Mouse (Mus musculus): ENCODE measurements around the gene Rpa1.
"Not testable (repeated sequence)": the region's sequence is repeated elsewhere in the genome, so short reads cannot be mapped to it uniquely, and the experiment has no call there.

Rpa1 gene

DNA sequence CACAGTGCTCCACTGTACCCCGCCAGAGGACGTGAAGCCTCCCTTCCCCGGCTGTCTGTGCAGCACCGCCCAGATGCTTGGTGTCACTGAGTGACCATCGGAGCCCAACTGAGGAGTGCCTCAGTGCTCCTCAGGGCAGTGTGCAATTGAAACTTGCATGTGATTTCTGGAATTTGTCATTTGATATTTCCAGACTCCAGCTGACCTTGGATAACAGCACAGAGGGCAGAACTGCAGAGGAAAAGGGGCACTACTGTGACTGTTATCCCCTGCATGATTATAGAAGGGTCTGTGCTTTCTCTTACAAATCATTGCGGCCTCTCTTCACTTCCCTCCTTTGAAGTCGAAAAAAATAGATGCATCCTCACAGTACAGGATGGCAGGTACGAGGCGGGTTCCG lies 60.2 kb downstream of the Rpa1 start:
- no peak for DNase-seq (ENCODE audit: low spot score in 2 of 2)

DNA sequence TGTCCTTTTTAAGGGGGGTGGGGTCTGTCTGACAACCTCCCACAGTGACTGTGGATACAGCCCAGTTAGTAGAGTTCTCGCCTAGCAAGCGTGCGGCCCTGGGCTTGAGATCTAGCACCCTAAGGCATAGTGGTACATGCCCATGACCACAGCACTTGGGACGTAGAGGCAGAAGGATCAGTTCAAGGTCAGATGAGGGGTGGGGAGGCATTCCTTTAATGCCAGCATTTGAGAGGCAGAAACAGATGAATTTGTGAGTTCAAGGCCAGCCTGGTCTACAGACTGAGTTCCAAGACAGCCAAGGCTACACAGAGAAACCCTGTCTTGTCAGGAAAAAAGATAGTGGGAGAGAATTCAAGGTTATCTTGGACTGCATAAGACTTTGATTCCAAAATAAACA lies 61.3 kb downstream of the Rpa1 start:
- DNase-seq (ENCODE audit: low spot score in 2 of 2): peak in 1 of 2 experiments; percentile 18

DNA sequence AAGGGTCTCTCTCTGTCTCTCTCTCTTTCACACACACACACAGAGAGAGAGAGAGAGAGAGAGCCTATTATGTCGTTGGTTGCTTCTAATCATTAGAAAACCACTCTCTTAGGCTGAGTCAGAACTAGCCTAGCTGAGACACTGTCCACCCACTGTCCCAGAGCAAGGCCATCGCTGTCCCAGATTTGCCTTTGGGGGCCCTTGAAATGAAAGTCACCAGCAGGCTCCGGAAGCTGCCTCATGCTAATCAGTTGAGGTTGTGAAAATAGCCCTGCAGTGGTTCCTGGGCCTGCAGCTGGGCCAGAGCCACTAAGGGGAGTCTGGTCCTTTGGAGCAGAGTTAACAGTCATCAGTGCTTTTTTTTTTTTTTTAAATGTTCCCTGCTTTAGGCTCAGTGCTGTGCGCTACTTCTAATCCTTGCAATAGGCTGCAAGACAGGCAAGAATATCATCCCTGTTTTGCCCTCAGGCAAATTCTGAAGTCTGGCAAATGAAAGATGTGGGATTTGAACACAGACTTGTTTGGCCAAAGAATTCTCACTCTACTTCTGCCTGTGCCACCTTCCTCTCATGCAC lies 62.1 kb downstream of the Rpa1 start:
- DNase-seq (ENCODE audit: low spot score in 2 of 2): peak in 1 of 2 experiments; percentile 24

DNA sequence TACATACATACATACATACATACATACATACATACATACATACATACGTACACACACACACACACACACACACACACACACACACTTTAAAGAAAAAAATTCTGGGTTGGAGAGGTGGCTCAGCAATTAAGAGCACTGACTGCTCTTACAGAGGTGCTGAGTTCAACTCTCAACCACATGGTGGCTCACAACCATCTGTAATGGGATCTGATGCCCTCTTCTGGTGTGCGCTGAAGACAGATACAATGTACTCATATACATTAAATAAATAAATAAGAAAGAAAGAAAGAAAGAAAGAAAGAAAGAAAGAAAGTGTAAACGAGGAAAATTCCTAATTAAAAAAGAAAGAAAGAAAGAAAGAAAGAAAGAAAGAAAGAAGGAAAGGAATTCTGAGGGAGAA lies 64.3 kb downstream of the Rpa1 start:
- not testable (repeated sequence) for DNase-seq (ENCODE audit: low spot score in 2 of 2)

DNA sequence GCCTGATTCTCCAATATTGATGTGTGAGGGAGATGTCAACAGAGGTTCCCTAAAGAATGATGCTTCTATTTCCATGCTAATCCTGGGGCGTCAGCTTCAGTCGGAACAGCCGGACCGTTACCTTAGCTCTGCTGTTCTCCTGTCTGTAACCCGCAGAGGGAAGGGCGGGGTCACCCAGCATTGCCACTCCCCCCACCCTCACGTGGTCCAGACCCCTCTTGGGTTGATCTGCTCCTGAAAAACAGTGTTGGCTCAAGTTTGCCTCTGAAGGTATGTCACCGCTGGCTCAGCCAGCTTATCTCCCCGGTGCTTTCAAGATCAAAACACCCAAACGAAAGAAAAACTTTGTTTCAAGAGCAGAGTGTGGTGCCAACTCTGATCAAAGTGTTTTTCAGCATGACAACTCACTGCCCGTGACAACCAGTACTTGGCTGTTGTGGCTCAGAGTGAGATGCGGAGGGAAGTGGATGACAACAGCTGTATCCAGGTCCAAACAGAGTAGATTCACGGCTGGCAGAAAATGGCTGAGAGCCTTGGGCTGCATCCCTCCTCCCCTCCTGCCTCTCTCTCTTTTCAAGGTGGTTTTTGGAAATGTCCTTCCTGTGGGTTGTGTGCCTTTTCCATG lies 65.5 kb downstream of the Rpa1 start:
- DNase-seq (ENCODE audit: low spot score in 2 of 2): no peak

DNA sequence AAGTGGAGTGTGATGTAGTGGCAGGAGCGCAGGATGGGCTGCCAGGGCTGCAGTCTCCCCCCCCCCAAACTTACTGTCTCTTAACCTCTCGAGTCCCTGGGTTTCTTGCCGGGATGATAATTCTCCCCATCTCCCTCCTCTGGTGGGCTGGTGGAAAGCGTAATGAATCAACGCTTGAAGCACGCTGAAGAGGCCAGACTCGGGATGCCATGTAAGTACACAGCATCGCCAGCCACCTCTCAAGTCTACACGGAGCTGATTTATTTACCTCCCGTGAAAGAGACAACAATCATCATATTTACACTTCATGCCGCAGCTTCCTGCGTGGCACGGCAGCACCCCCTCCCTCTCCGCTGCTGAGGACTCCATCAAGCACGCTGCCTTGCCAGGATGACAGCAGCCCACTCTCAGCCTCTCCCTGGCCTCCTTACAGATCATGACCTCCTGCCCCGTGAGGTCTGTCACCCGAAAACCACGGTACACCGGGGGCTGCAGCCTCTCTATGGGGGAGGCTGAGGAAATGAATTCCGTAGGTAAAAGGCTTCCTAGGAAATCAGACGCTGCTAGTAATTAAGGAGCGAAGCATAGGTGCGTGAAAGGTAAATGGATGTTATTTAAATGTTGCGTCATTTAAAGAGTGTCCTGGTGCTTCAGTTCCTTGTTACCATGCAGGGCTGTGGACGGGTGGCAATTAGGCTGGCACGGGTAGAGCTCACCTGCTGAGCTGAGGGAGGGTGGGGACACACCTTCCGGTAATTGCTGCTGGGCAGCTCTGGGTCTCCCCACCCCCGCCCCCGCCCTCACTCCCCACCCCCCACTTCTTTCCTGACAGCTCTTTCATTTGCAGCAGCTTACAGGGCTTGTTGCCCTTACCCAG lies 66.5 kb downstream of the Rpa1 start:
- no peak for DNase-seq (ENCODE audit: low spot score in 2 of 2)

DNA sequence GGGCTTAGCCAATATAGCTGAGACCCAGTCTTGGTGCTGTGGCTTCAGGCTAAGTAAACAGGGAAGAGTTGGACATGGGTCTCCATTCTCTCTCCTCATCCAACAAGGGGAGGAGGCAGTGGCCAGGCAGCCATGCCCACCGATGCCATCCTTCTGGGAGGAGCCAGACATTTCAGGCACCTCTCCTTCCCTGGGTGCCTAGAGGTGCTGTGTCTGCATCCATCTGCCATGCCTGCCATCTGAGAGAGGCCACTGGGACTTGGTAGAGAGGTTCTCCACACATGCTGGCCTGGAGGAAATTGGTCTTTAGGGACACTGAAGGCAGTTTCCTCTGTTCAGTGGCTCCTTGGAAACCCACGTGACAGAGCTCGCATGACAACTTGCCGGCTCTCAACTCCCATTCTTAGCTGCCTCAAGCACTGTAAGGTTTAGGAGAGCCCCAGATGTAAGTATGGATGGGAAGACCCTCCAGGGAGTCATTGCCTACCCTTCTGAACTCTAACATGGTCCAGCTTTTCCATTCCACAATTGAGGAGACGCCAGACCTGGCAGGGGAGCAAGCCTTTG lies 67.6 kb downstream of the Rpa1 start:
- DNase-seq (ENCODE audit: low spot score in 2 of 2): no peak

DNA sequence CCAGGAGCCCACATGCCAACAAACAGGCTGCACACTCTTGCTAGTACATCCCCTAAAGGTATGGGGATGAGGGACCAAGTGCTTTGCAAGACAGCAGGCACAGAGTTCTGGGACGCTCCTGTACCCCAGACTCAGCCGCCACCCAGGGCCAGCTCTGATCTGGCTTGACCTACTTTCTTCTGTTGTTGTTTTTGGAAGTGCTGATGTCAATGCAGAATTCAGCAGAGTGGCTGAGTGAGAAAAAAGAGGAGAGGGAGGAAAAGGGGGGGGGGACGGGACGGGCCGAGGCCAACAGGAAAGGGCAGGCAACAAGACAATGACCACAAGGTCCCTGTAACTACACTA lies 68.1 kb downstream of the Rpa1 start:
- no peak for DNase-seq (ENCODE audit: low spot score in 2 of 2)

DNA sequence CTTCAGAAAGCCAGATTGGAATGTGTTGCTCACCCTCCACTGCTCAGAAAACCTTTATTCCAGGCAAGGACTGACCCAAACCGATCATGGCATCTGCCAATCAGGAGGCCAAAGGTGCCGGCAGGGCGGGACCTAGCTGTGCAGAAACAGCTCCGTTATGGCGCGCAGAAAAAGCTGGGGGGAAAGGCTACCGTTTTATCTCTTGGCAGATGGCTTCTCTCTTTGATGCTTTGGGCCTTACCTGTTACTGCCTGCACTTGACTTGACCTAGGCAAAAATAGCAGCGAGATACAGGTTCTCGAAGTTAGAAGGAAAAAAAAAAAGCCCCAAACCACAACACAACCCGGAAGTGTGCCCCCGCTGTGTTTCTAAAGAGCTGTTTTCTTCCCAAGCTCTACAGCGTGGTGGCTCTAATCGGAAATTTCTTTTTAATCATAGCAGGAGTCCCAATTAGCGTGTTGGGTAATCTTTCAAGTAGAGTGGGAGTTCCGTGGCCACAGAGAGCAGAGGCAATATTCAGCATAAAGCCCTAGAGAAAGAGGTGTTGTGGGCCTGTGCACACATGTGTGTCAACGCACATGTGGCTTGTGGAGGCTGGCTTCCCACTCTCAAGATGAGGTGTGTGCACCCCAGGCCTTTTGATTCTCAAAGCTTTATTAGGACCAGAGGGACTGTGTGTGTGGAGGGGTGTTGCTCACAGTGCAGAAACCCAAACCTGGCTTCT lies 68.6 kb downstream of the Rpa1 start:
- DNase-seq (ENCODE audit: low spot score in 2 of 2): no peak

DNA sequence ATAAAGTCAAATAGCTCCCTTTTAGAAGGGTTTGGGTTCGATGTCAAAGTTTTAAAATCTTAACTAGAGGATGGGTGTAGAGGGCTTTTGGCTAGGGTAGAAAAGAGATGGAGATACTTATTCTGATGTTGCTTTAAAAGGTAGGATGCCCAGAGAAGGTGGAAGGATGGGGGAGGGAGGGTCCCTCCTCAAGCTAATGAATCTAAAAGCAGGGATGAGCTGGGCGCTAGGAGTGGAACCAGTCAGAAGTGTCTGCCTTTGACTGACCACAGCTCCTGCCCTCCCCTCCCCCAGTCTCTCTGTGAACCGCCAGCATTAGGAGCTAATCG lies 69.1 kb downstream of the Rpa1 start:
- no peak for DNase-seq (ENCODE audit: low spot score in 2 of 2)

DNA sequence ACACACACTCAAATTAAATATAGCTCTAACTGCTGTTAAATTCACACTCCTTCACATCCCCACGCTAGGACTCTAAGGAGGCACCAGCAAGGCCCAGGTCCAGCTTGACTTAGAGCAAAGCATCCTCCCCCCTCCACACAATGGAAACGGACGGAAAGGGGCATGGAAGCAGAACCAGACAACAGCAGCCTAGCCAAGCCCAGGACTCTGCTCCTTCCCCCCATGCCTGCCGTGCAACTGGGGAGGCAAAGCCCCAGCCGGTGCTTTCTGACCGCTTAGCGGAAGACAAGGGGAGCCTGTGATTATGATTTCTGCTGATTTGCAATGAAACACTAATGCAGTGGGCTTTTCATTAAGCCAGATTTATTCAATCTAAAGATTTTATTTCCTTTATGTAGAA lies 70.0 kb downstream of the Rpa1 start:
- DNase-seq (ENCODE audit: low spot score in 2 of 2): no peak

DNA sequence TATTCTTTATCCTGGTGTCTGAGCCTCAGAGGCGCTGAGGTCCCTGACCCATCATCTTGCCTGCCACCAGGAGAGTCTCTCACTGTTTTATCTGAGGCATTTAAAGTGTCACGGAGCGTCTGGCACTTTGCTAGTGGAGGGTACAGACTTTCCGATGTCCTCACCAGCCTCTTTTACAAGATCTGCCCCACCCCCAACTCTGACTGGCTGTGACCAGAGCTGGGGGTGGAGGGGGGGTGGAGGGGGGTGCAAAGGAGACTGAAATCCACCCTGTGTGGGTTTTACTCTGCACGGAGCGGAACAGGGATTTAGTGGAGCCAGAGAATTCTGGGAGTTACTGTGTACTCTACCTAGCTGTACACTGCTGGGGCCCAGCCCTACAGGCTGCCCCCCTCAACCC lies 73.1 kb downstream of the Rpa1 start:
- DNase-seq (ENCODE audit: low spot score in 2 of 2): no peak

DNA sequence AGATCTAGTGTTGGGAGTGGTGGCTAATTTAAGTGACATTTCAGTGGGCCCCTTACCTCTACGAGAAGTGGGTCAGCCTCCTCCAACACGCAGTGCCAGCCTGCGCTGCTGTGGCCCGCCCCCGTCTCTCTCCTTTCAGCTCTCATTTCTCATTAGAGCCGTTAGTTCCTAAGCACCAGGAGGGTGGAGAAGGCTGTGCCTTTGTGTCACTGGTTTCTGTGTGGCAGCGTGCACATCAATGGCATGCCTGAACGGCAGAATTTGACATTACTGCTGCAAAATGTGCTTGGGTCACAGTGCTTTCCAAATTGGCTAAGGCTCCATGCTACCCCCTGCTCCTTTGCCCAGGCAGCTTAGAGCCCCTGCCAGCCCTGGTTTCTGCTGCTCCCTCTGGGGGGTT lies 74.7 kb downstream of the Rpa1 start:
- DNase-seq (ENCODE audit: low spot score in 2 of 2): no peak

DNA sequence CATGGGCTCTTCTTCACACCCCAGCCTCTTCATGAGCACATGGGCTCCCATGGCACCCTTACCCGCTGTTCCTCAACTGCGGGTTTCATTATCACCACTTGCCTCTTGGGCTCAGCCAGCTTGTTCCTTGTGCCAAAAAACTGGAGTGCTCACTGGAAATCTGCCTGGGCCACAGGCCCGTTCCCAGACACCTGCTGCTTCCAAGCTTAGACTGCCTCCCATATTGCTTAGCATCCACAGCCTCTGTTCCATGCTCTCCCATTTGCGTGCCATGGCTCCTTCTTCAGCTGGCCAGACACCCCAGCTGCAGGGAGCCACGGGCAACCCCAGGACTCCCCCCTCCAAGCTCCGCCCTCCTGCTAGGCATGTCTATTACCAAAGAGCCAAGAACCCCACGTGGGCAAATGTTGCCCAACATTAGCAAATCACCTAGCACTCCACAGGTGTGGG lies 77.1 kb downstream of the Rpa1 start:
- DNase-seq (ENCODE audit: low spot score in 2 of 2): peak; percentile 80 to 87

DNA sequence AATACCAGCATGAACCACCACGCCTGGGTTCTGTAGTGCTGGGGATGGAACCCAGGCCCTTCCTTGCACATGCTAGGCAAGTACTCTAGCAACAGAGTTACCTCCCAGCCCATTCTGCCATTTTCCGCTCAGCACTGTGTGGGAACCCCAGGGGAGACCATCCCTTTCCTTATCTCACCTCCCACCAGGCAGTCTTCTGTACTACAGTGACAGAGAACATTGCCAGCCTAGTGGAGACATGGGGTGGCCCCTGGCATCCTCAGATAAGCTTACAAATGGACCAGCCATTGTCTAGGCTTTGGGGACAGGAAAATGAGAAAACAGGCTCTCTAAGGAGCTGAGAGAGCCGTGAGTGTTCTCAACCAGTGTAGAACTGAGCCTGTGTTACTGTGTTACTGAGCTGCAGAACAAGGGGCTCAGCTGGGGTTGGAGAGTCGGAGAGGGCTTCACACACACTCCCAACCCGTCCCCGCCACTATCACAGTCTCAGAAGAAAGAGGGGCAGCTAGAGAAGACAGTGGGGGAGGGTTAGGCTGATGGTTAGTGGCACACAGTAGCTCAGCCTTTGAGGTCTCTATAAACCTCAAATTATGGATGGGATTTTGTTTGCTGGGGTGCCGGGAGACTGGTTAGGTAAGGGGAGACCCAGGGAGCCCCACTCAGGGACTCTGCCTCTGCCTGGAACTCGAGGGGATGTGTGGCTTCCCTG lies 77.7 kb downstream of the Rpa1 start:
- DNase-seq (ENCODE audit: low spot score in 2 of 2): no peak

DNA sequence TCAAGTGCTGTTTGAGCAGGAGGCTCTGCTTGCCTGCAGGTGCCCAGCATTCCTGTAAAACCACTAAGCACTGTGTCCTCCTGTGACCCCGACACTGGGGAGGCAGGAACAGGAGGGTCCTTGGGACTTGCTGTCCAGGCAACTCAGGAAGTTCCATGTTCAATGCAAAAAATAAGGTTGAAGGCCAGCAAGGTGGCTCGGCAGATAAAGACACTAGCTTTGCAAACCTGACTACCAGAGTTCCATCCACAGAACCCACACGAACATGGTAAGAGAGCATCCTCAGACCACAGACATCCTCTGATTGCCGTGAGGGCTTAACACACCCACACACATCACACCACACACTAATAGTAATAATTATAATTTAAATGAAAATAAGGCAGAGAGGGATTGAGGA lies 78.9 kb downstream of the Rpa1 start:
- no peak for DNase-seq (ENCODE audit: low spot score in 2 of 2)

DNA sequence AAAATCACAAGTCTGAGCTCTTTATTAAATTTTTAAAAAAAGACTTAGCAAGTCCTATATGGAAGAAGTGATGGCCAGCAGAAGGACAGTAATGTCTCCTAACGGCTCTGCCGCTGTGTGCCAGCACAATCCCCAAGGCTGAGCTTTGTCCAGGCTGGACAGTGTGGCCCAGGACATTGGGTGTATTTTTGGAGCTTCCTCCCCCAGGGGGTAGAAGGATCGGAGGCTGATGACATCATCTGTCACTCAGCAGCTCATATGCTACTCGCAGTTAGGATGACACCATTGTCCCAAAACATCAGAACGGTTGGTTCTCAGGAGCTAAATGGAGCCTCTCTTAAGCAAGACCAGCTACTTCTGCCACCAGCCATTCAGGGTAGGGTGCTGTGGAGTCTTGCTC lies 79.6 kb downstream of the Rpa1 start:
- DNase-seq (ENCODE audit: low spot score in 2 of 2): no peak

DNA sequence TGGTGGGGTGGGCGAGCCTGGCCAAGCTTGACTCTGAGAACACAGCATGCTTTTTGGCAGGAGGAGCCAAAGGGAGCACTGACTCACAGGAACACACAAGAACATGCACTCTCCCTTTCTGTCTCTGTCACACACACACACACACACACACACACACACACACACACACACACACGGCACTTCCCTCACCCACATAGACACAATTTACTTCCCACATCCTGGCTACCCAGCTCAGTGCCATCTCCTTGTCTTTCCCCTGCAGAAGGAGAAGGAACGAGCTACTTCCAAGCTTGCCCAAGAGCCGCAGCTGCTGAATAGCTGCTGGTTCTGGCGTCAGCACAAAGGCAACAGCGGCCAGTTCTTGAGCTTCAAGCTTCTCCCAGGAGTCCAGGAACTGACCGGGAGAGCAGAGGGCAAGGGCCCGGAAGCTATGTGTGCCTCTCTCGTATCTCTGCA lies 80.3 kb downstream of the Rpa1 start:
- DNase-seq (ENCODE audit: low spot score in 2 of 2): peak; percentile 68 to 73

DNA sequence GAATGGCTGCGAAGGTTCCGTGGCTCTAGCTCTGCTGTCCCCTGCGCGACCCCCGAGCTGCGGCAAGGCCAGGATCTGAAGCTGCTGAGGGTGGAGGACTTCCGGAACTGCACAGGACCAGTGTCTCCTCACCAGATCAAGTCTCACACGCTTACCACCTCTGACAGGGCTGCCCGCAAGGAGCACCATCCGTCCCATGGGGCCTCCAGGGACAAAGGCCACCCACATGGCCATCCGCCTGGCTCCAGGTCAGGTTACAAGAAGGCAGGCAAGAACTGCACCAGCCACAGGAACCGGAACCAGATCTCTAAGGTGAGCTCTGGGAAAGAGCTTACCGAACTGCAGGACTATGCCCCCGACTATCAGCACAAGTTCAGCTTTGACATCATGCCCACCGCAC lies 82.6 kb downstream of the Rpa1 start:
- DNase-seq (ENCODE audit: low spot score in 2 of 2): no peak

DNA sequence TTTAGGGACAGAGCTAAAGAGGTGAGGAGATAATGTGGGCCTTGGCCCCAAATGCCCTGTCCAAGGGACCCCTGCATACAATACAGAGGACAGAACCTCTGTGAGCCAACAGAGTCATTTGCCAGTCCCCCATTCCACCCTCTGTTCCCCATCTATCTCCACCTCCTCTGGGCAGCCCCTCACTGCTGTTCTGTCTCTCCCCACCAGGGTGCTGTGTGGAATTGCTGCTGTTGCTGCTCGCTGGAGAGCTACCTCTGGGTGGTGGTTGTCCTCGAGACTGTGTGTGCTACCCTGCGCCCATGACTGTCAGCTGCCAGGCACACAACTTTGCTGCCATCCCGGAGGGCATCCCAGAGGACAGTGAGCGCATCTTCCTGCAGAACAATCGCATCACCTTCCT lies 83.6 kb downstream of the Rpa1 start:
- DNase-seq (ENCODE audit: low spot score in 2 of 2): no peak

DNA sequence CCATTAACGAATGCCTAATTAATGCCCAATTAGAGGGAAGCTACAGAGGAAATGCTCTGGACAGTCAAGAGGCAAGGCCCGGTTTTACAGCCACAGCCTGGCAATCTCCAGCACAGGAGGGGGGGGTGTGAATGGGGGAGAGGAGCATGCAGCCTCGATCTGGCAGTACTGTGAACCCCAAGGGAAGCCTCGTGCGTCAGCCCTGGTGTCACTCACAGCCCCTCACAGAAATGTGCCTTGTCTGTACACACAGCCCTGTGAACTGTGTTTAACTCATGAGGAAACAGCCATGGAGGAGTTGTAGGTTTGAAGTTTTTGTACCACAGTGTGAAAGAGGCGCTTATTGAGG lies 84.2 kb downstream of the Rpa1 start:
- no peak for DNase-seq (ENCODE audit: low spot score in 2 of 2)
